In the genomic region with DNA sequence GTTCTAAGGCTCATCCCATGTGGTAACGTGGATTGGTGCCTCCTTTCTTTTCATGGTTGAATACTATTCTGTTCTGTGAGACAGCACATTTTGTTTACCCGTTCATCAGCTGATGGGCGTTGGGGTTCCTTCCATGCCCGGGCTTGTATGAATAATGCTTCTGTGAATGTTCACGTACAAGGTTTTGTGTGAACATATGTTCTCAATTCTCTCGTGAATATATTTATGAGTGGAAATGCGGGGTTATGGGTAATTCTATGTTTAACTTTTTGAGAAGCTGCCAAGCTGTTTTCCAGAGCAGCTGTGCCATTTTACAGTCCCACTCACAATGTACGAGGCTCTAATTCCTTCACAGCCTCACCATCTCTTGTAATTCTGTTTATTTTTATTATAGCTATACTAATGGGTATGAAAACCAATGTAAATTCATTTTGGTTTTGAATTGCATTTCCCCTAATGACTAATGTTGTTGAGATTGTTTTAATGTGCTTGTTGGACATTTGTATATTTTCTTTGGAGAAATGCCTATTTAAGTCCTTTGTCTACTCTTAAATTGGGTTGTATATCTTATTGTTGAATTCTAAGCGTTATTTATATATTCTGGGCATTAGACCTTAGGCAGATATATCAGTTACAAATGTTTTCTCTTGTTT, we compare ENCODE assay signal across 9 mouse cellular contexts. TPM values are rescaled to one million over a fixed set of nuclear protein-coding genes. Genes with fewer than 3 reads are reported as not detected.
DNase-seq lines count a peak whose midpoint lies in the region; ATAC-seq and TF ChIP-seq lines count a peak whose summit lies in the region.
"Had no signal": no experiment of that assay in that cellular context is flagged by ENCODE, and none has a peak within 500 bp of the region (broad histone marks: within the 10 kb centered on the region; RNA-seq: fewer than 3 reads in every experiment).

No protein-coding gene starts in this region.

- no peaks in the 10 kb centered on the region for H3K79me2 ChIP-seq in myocyte (ENCODE audit: control insufficient read depth, insufficient read depth)

- H3K4me2 ChIP-seq in forebrain, embryonic 13.5 days: no peak overlapping the region
- H3K4me2 ChIP-seq in forebrain, embryonic 12.5 days: no peak overlapping the region
- H3K4me2 ChIP-seq in myocyte (ENCODE audit: low read depth): peak overlapping the region; percentile 63
- H3K4me2 ChIP-seq: embryonic facial prominence, embryonic 13.5 days had no signal

- ATAC-seq in forebrain, embryonic 13.5 days: peak; percentile 83
- no peak for ATAC-seq in forebrain, embryonic 12.5 days (ENCODE audit: low FRiP score)

- no peak overlapping the region for H3K4me3 ChIP-seq in forebrain, embryonic 13.5 days
- no peak overlapping the region for H3K4me3 ChIP-seq in forebrain, embryonic 12.5 days (replicated peaks)
- H3K4me3 ChIP-seq in myocyte: no peak overlapping the region
- H3K4me3 ChIP-seq: embryonic facial prominence, embryonic 13.5 days had no signal

- H3K4me1 ChIP-seq in forebrain, embryonic 13.5 days: no peaks in the 10 kb centered on the region
- H3K4me1 ChIP-seq in forebrain, embryonic 12.5 days: no peaks in the 10 kb centered on the region

- TF ChIP-seq POLR2A in myocyte (IDR thresholded peaks at IDR 0.05; ENCODE audit: insufficient read length, low read depth): no peak

- H3K9ac ChIP-seq in forebrain, embryonic 13.5 days: no peak overlapping the region
- H3K9ac ChIP-seq in forebrain, embryonic 12.5 days: no peak overlapping the region
- H3K9ac ChIP-seq: embryonic facial prominence, embryonic 13.5 days had no signal

- H3ac ChIP-seq in myocyte (ENCODE audit: control insufficient read depth, insufficient read length): no peak overlapping the region

- H3K36me3 ChIP-seq in forebrain, embryonic 13.5 days (ENCODE audit: poor library complexity, severe bottlenecking): no peaks in the 10 kb centered on the region
- no peaks in the 10 kb centered on the region for H3K36me3 ChIP-seq in forebrain, embryonic 12.5 days (replicated peaks)
- no peaks in the 10 kb centered on the region for H3K36me3 ChIP-seq in myocyte (ENCODE audit: control insufficient read depth, insufficient read depth)
- H3K36me3 ChIP-seq: embryonic facial prominence, embryonic 13.5 days had no signal

- H3K27me3 ChIP-seq in forebrain, embryonic 13.5 days: no peaks in the 10 kb centered on the region
- no peaks in the 10 kb centered on the region for H3K27me3 ChIP-seq in forebrain, embryonic 12.5 days
- no peaks in the 10 kb centered on the region for H3K27me3 ChIP-seq in myocyte (ENCODE audit: control insufficient read depth, insufficient read depth, insufficient read length)
- H3K27me3 ChIP-seq: embryonic facial prominence, embryonic 13.5 days had no signal

- no peaks in the 10 kb centered on the region for H3K9me3 ChIP-seq in forebrain, embryonic 13.5 days (replicated peaks)
- H3K9me3 ChIP-seq in forebrain, embryonic 12.5 days: no peaks in the 10 kb centered on the region
- H3K9me3 ChIP-seq: embryonic facial prominence, embryonic 13.5 days had no signal

- intact Hi-C loops in left cerebral cortex, postnatal 4 days (cut with DNase I): no loop called here

- peak; percentile 49 for DNase-seq in left cerebral cortex, adult 11 months (ENCODE audit: low spot score)
- DNase-seq in left cerebral cortex, postnatal 4 days: no peak
- peak; percentile 14 to 15 for DNase-seq in frontal cortex, postnatal 14 days (ENCODE audit: low spot score in 2 of 2)
- no peak for DNase-seq in embryo, embryonic 10.5 days (ENCODE audit: low spot score)
- DNase-seq in adrenal gland, adult (ENCODE audit: inconsistent age in 2 of 2, low spot score in 1 of 2): no peak

- WGBS in forebrain, embryonic 13.5 days: 68% methylated on average over 9 of the region's 9 CpGs
- 80% methylated on average over 9 of the region's 9 CpGs for WGBS in forebrain, embryonic 12.5 days

- peak overlapping the region; percentile 7; the same call in 1 of the 2 replicates for H3K27ac ChIP-seq in forebrain, embryonic 13.5 days
- no peak overlapping the region for H3K27ac ChIP-seq in forebrain, embryonic 12.5 days
- H3K27ac ChIP-seq: embryonic facial prominence, embryonic 13.5 days had no signal

TF ChIP-seq in myocyte, 11 proteins besides CTCF, POLR2A, EP300 and RAD21:
- TF ChIP-seq MYOD1 (IDR thresholded peaks at IDR 0.05; ENCODE audit: control insufficient read depth in 1 of 3, insufficient read length in 2 of 3, low read depth in 2 of 3) (peak in 1 of 3 experiments; percentile 7), MYOG (IDR thresholded peaks at IDR 0.05; ENCODE audit: control insufficient read depth in 1 of 3, insufficient read depth in 1 of 3, insufficient read length in 2 of 3, low read depth in 2 of 3) (no peak), TCF3 (IDR thresholded peaks at IDR 0.05; ENCODE audit: insufficient read length, low read depth) (no peak), SRF (IDR thresholded peaks at IDR 0.05; ENCODE audit: control insufficient read depth, insufficient read length, low read depth) (no peak)

RNA-seq across cellular contexts. Expression of gene Lclat1, which starts 32.4 kb away (rescaled TPM):
- polyA plus RNA-seq in forebrain, embryonic 13.5 days (2015; fragmentation: Nextera tagmentation; extraction: Ambion mirVana): 5.6 and 7.5 TPM in 2 replicates
- 9.8 and 10.8 TPM in 2 replicates for polyA plus RNA-seq in forebrain, embryonic 12.5 days (2016; fragmentation: Nextera tagmentation; extraction: Ambion mirVana)
- 10 to 100 TPM; 28.8 to 33.3 TPM for total RNA-seq in left cerebral cortex, postnatal 4 days (2021)
- 27.2 TPM for polyA plus RNA-seq in myocyte (2012; fragmentation: generic; extraction: Trizol)

Comparison
In these comparisons a context has a peak if more than half of its experiments do, and no peak if none do; other contexts are left out.
1. DNase-seq: peak in left cerebral cortex, adult 11 months (single experiment) and frontal cortex, postnatal 14 days (2 of 2); none in left cerebral cortex, postnatal 4 days (single experiment), embryo, embryonic 10.5 days (single experiment) and adrenal gland, adult (0 of 2).